Mouse (Mus musculus) spleen, postnatal 4 days (tissue): ENCODE measurements around the gene Lhpp.
"Not testable (repeated sequence)": the region's sequence is repeated elsewhere in the genome, so short reads cannot be mapped to it uniquely, and the experiment has no call there.

Experiments
- DNase-seq, 2 experiments: peaks; one replicate each; pipeline ENCODE4 v3.0.0; 2022; ENCODE audit warnings: low spot score in 2 of 2

Gene Lhpp

GRCm38 (mm10) chr7:132646514-132646913 lies 36.1 kb downstream of the Lhpp start:
- DNase-seq, result no peak

GRCm38 (mm10) chr7:132654412-132654811 lies 44.0 kb downstream of the Lhpp start:
- no peak for DNase-seq

- peak; percentile 88 to 96 for DNase-seq
Measured at GRCm38 (mm10) chr7:132656075-132656474, 45.6 kb downstream of the Lhpp start.

GRCm38 (mm10) chr7:132656548-132656947 lies 46.1 kb downstream of the Lhpp start:
- DNase-seq, result peak; percentile 90 to 98

GRCm38 (mm10) chr7:132657371-132658057 lies 47.1 kb downstream of the Lhpp start:
- no peak for DNase-seq

GRCm38 (mm10) chr7:132658058-132658450 lies 47.6 kb downstream of the Lhpp start:
- no peak for DNase-seq

GRCm38 (mm10) chr7:132658688-132659087 lies 48.2 kb downstream of the Lhpp start:
- no peak for DNase-seq

GRCm38 (mm10) chr7:132659633-132660032 lies 49.2 kb downstream of the Lhpp start:
- DNase-seq, result no peak

GRCm38 (mm10) chr7:132662831-132663230 lies 52.4 kb downstream of the Lhpp start:
- not testable (repeated sequence) for DNase-seq

- no peak for DNase-seq
Measured at GRCm38 (mm10) chr7:132664815-132665214, 54.4 kb downstream of the Lhpp start.

- no peak for DNase-seq
Measured at GRCm38 (mm10) chr7:132665664-132666382, 55.4 kb downstream of the Lhpp start.

GRCm38 (mm10) chr7:132666516-132666915 lies 56.1 kb downstream of the Lhpp start:
- DNase-seq, result no peak

GRCm38 (mm10) chr7:132668604-132669003 lies 58.2 kb downstream of the Lhpp start:
- no peak for DNase-seq

GRCm38 (mm10) chr7:132669999-132670862 lies 59.8 kb downstream of the Lhpp start:
- no peak for DNase-seq

GRCm38 (mm10) chr7:132670863-132671165 lies 60.4 kb downstream of the Lhpp start:
- DNase-seq, result no peak

GRCm38 (mm10) chr7:132672481-132672959 lies 62.1 kb downstream of the Lhpp start:
- DNase-seq, result peak in 1 of 2 experiments; percentile 60

- DNase-seq, result no peak
Measured at GRCm38 (mm10) chr7:132673931-132674755, 63.7 kb downstream of the Lhpp start.

GRCm38 (mm10) chr7:132675922-132676321 lies 65.5 kb downstream of the Lhpp start:
- DNase-seq, result no peak

GRCm38 (mm10) chr7:132679117-132679516 lies 68.7 kb downstream of the Lhpp start:
- no peak for DNase-seq

- DNase-seq, result no peak
Measured at GRCm38 (mm10) chr7:132679549-132679948, 69.1 kb downstream of the Lhpp start.

- no peak for DNase-seq
Measured at GRCm38 (mm10) chr7:132681296-132681695, 70.9 kb downstream of the Lhpp start.
